Mouse (Mus musculus) bone marrow, adult 2 months (tissue): ENCODE results near the gene 2310039H08Rik.

ENCODE experiments used
- CTCF ChIP-seq: fragments of 200-500 bp; IDR thresholded peaks from 2 replicates; pipeline ENCODE4 v1.5.1; 2011; ENCODE audit warnings: low read length, control low read depth; ENCODE audit not compliant: control insufficient read depth, insufficient read depth
- POLR2A ChIP-seq: fragments of 200-500 bp; IDR thresholded peaks from 2 replicates; pipeline ENCODE4 v1.6.1; 2011; ENCODE audit warnings: low read depth, mild to moderate bottlenecking, control low read depth, low read length, borderline replicate concordance; ENCODE audit not compliant: control insufficient read depth

DNA sequence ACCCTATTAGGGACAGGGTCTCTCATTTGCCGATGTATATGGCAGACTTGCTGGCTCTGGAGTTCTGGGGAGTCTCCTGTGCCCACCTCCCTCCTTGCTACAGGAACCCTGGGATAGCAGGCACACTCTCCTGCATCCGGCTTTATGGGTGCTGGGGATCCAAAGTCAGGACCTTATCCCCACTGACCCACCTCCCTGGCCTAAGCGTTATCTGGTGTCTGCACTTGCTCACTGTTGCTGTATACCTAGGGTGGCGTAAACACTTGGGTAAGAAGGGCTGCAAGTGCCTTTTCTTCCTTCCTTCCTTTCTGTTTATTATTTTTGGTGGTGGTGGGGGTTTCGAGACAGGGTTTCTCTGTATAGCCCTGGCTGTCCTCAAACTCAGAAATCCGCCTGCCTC lies 31.1 kb upstream of the 2310039H08Rik start:
- TF ChIP-seq POLR2A (no peak), CTCF (no peak)
